Mouse (Mus musculus): ENCODE data around the gene Taf15. TPM values are rescaled to one million over a fixed set of nuclear protein-coding genes. Genes with fewer than 3 reads are reported as not detected.

Gene Taf15
- polyA plus RNA-seq, 1 experiment from 2014 or later = 14.2 TPM

Other genes starting within 250 kb of the Taf15 start
- gene Slfn14, start 186.4 kb upstream of the Taf15 start, polyA plus RNA-seq (2016; fragmentation: Nextera tagmentation; extraction: Ambion mirVana) = 0.15 and 0.19 TPM in 2 replicates
- 66.4 and 67.0 TPM in 2 replicates for gene Ap2b1, start 174.1 kb upstream of the Taf15 start, polyA plus RNA-seq (2016; fragmentation: Nextera tagmentation; extraction: Ambion mirVana)
- 16.4 and 16.6 TPM in 2 replicates for gene Pex12, start 170.5 kb upstream of the Taf15 start, polyA plus RNA-seq (2016; fragmentation: Nextera tagmentation; extraction: Ambion mirVana)
- 2.7 and 3.1 TPM in 2 replicates for gene Rasl10b, start 63.9 kb upstream of the Taf15 start, polyA plus RNA-seq (2016; fragmentation: Nextera tagmentation; extraction: Ambion mirVana)
- gene Gas2l2, start 43.6 kb upstream of the Taf15 start, polyA plus RNA-seq (2016; fragmentation: Nextera tagmentation; extraction: Ambion mirVana) = 0.07 TPM in 1 of 2 replicates, not detected in the other
- gene 1700020L24Rik, start 35.4 kb upstream of the Taf15 start, polyA plus RNA-seq (2016; fragmentation: Nextera tagmentation; extraction: Ambion mirVana) = 0.25 and 0.36 TPM in 2 replicates
- gene Mmp28, start 10.0 kb upstream of the Taf15 start, polyA plus RNA-seq (2016; fragmentation: Nextera tagmentation; extraction: Ambion mirVana) = 0.70 and 1.1 TPM in 2 replicates
- not detected in 2 replicates for gene Heatr9, start 49.1 kb downstream of the Taf15 start, polyA plus RNA-seq (2016; fragmentation: Nextera tagmentation; extraction: Ambion mirVana)
- 0.22 TPM in 1 of 2 replicates, not detected in the other for gene Ccl5, start 57.4 kb downstream of the Taf15 start, polyA plus RNA-seq (2016; fragmentation: Nextera tagmentation; extraction: Ambion mirVana)
- gene Ccl9, start 105.5 kb downstream of the Taf15 start, polyA plus RNA-seq (2016; fragmentation: Nextera tagmentation; extraction: Ambion mirVana) = 0.55 and 1.4 TPM in 2 replicates
- gene Ccl6, start 120.0 kb downstream of the Taf15 start, polyA plus RNA-seq (2016; fragmentation: Nextera tagmentation; extraction: Ambion mirVana) = 2.1 and 2.2 TPM in 2 replicates
- gene Rpl9-ps1, start 172.5 kb downstream of the Taf15 start, polyA plus RNA-seq (2016; fragmentation: Nextera tagmentation; extraction: Ambion mirVana) = not detected in 2 replicates
- gene Ccl3, start 176.3 kb downstream of the Taf15 start, polyA plus RNA-seq (2016; fragmentation: Nextera tagmentation; extraction: Ambion mirVana) = 0.36 and 0.83 TPM in 2 replicates
- gene Ccl4, start 189.5 kb downstream of the Taf15 start, polyA plus RNA-seq (2016; fragmentation: Nextera tagmentation; extraction: Ambion mirVana) = 0.42 and 0.46 TPM in 2 replicates
- gene Wfdc17, start 230.9 kb downstream of the Taf15 start, polyA plus RNA-seq (2016; fragmentation: Nextera tagmentation; extraction: Ambion mirVana) = 0.32 TPM in 1 of 2 replicates, not detected in the other
- not detected in 2 replicates for gene Wfdc18, start 235.9 kb downstream of the Taf15 start, polyA plus RNA-seq (2016; fragmentation: Nextera tagmentation; extraction: Ambion mirVana)